Mouse (Mus musculus): ENCODE measurements around the gene Brk1. TPM values are rescaled to one million over a fixed set of nuclear protein-coding genes. Genes with fewer than 3 reads are reported as not detected.

The Brk1 gene
- total and polyA plus RNA-seq, 3 experiments: 112 to 245 (median 142) TPM

- no peak for TF ChIP-seq NRF1 (IDR thresholded peaks at IDR 0.05; ENCODE audit: low read depth, low read length)
- TF ChIP-seq ZMIZ1 (IDR thresholded peaks at IDR 0.05; ENCODE audit: low read depth, low read length): no peak
- no peak for TF ChIP-seq MAFK (IDR thresholded peaks at IDR 0.05; ENCODE audit: insufficient replicate concordance, low read length)
- no peak for TF ChIP-seq EP300 (IDR thresholded peaks at IDR 0.05; ENCODE audit: low read length)
- no peak for TF ChIP-seq HCFC1 (IDR thresholded peaks at IDR 0.05; ENCODE audit: low read depth, low read length)
- TF ChIP-seq USF2 (conservative IDR thresholded peaks at IDR 0.05; ENCODE audit: low read depth, low read length): no peak
- no peak for TF ChIP-seq IRF4 (IDR thresholded peaks at IDR 0.05; ENCODE audit: low read depth, low read length)
- TF ChIP-seq MYC (IDR thresholded peaks at IDR 0.05; ENCODE audit: low read depth, low read length): no peak
- TF ChIP-seq ZC3H11A (IDR thresholded peaks at IDR 0.05; ENCODE audit: low read depth, low read length): no peak
- in situ Hi-C loops (cut with MboI; ENCODE audit: low pct_ligation_motif_present, low pct_unique_long_range_greater_than_20kb, low sequenced_read_pairs): no loop called here
- Histone ChIP-seq H3K79me2 (replicated peaks; ENCODE audit: control insufficient read depth, extremely low read depth, insufficient read depth, poor library complexity, severe bottlenecking) (no peaks in the 10 kb centered on the region), H3K4me2 (ENCODE audit: insufficient read depth, low read depth, poor library complexity, severe bottlenecking) (no peak overlapping the region), H3K36me3 (replicated peaks in 1 of 2; ENCODE audit: control insufficient read depth in 1 of 2, insufficient read depth in 1 of 2, low read length in 1 of 2) (peaks cover 54 to 82% of the 10 kb centered on the region in 2 experiments), H3K4me3 (replicated peaks in 1 of 3; ENCODE audit: low read depth in 2 of 3, low read length in 2 of 3, poor library complexity in 1 of 3) (no peak overlapping the region), H3K9me3 (replicated peaks; ENCODE audit: low read length) (no peaks in the 10 kb centered on the region), H3K4me1 (ENCODE audit: control insufficient read depth in 1 of 2, insufficient read depth in 2 of 2) (no peaks in the 10 kb centered on the region), H3K9ac (ENCODE audit: insufficient read depth, low read depth) (no peak overlapping the region), H3K27me3 (replicated peaks) (no peaks in the 10 kb centered on the region), H3K27ac (ENCODE audit: insufficient read depth, low read depth) (no peak overlapping the region)
- dilution Hi-C loops (cut with MboI; ENCODE audit: extremely low pct_ligation_motif_present, extremely low pct_unique_long_range_greater_than_20kb, low sequenced_read_pairs): no loop called here
- DNase-seq (ENCODE audit: extremely low read depth): no peak
Measured at GRCm38 (mm10) chr6:113576044-113576443, 28.5 kb upstream of the Brk1 start.

GRCm38 (mm10) chr6:113579306-113579705 lies 25.3 kb upstream of the Brk1 start:
- peaks cover 51 to 86% of the 10 kb centered on the region in 2 experiments for H3K36me3 ChIP-seq (replicated peaks in 1 of 2; ENCODE audit: control insufficient read depth in 1 of 2, insufficient read depth in 1 of 2, low read length in 1 of 2)
- dilution Hi-C loops (cut with MboI; ENCODE audit: extremely low pct_ligation_motif_present, extremely low pct_unique_long_range_greater_than_20kb, low sequenced_read_pairs): no loop called here
- DNase-seq (ENCODE audit: extremely low read depth): no peak
- no peaks in the 10 kb centered on the region for H3K79me2 ChIP-seq (replicated peaks; ENCODE audit: control insufficient read depth, extremely low read depth, insufficient read depth, poor library complexity, severe bottlenecking)
- no peak overlapping the region for H3K4me2 ChIP-seq (ENCODE audit: insufficient read depth, low read depth, poor library complexity, severe bottlenecking)
- in situ Hi-C loops (cut with MboI; ENCODE audit: low pct_ligation_motif_present, low pct_unique_long_range_greater_than_20kb, low sequenced_read_pairs): no loop called here
- H3K9me3 ChIP-seq (replicated peaks; ENCODE audit: low read length): no peaks in the 10 kb centered on the region
- no peaks in the 10 kb centered on the region for H3K27me3 ChIP-seq (replicated peaks)
- no peak overlapping the region for H3K27ac ChIP-seq (ENCODE audit: insufficient read depth, low read depth)
- no peak for TF ChIP-seq ETS1 (conservative IDR thresholded peaks at IDR 0.05; ENCODE audit: low read depth, low read length)
- TF ChIP-seq GABPA (IDR thresholded peaks at IDR 0.05; ENCODE audit: insufficient replicate concordance, low read depth, low read length): no peak
- TF ChIP-seq POLR2A (IDR thresholded peaks at IDR 0.05; ENCODE audit: low read depth, low read length): no peak
- no peak for TF ChIP-seq MAFK (IDR thresholded peaks at IDR 0.05; ENCODE audit: insufficient replicate concordance, low read length)
- TF ChIP-seq ZMIZ1 (IDR thresholded peaks at IDR 0.05; ENCODE audit: low read depth, low read length): no peak
- no peak for TF ChIP-seq CHD1 (IDR thresholded peaks at IDR 0.05; ENCODE audit: low read depth, low read length)
- no peak for TF ChIP-seq USF2 (conservative IDR thresholded peaks at IDR 0.05; ENCODE audit: low read depth, low read length)
- no peak for TF ChIP-seq POLR2AphosphoS2 (IDR thresholded peaks at IDR 0.05; ENCODE audit: low read depth, low read length)
- no peak for TF ChIP-seq RCOR1 (conservative IDR thresholded peaks at IDR 0.05; ENCODE audit: low read depth, low read length)
- no peak for TF ChIP-seq SMC3 (IDR thresholded peaks at IDR 0.05; ENCODE audit: low read depth, low read length)
- no peak for TF ChIP-seq ZC3H11A (IDR thresholded peaks at IDR 0.05; ENCODE audit: low read depth, low read length)
- H3K4me1 ChIP-seq (ENCODE audit: control insufficient read depth in 1 of 2, insufficient read depth in 2 of 2): no peaks in the 10 kb centered on the region
- H3K4me3 ChIP-seq (replicated peaks in 1 of 3; ENCODE audit: low read depth in 2 of 3, low read length in 2 of 3, poor library complexity in 1 of 3): no peak overlapping the region
- H3K9ac ChIP-seq (ENCODE audit: insufficient read depth, low read depth): no peak overlapping the region
